Mouse (Mus musculus): Measurements from ENCODE around the gene Nr5a1. TPM values are rescaled to one million over a fixed set of nuclear protein-coding genes. Genes with fewer than 3 reads are reported as not detected.

The Nr5a1 gene
- total and polyA plus RNA-seq, 2 experiments from 2014 or later, result 0.45 to 1.3 TPM

- Histone ChIP-seq H3K27me3 (ENCODE audit: insufficient read depth, low read length) (no peaks in the 10 kb centered on the region), H3K4me2 (ENCODE audit: low read depth) (no peak overlapping the region), H3K27ac (ENCODE audit: low read depth, low read length) (no peak overlapping the region), H3K9me3 (ENCODE audit: low read length) (no peaks in the 10 kb centered on the region), H3K9ac (no peak overlapping the region), H3K4me1 (ENCODE audit: insufficient read depth) (no peaks in the 10 kb centered on the region), H3K36me3 (ENCODE audit: insufficient read depth) (no peaks in the 10 kb centered on the region), H3K4me3 (ENCODE audit: low read depth, low read length) (no peak overlapping the region)
- whole genome bisulfite sequencing, result 23% methylated on average over 3 of the region's 3 CpGs
- ATAC-seq, result no peak
- TF ChIP-seq CTCF (IDR thresholded peaks at IDR 0.05; ENCODE audit: low read depth), result no peak
- DNase-seq, result no peak
These were observed 11.1 kb upstream of the Nr5a1 start for GRCm38 (mm10) chr2:38725427-38725826.

GRCm38 (mm10) chr2:38723378-38723777, 9.0 kb upstream of the Nr5a1 start:
- H3K9me3 ChIP-seq (ENCODE audit: low read length), result no peaks in the 10 kb centered on the region
- H3K27me3 ChIP-seq (ENCODE audit: insufficient read depth, low read length), result no peaks in the 10 kb centered on the region
- 75% methylated on average over 4 of the region's 4 CpGs for WGBS
- ATAC-seq, result no peak
- no peak overlapping the region for H3K4me3 ChIP-seq (ENCODE audit: low read depth, low read length)
- no peaks in the 10 kb centered on the region for H3K36me3 ChIP-seq (ENCODE audit: insufficient read depth)
- H3K4me1 ChIP-seq (ENCODE audit: insufficient read depth), result no peaks in the 10 kb centered on the region
- no peak overlapping the region for H3K4me2 ChIP-seq (ENCODE audit: low read depth)
- DNase-seq, result no peak
- no peak overlapping the region for H3K27ac ChIP-seq (ENCODE audit: low read depth, low read length)
- H3K9ac ChIP-seq, result no peak overlapping the region
- TF ChIP-seq CTCF (IDR thresholded peaks at IDR 0.05; ENCODE audit: low read depth), result no peak

GRCm38 (mm10) chr2:38722076-38722475, 7.7 kb upstream of the Nr5a1 start:
- Histone ChIP-seq H3K9ac (no peak overlapping the region), H3K9me3 (ENCODE audit: low read length) (no peaks in the 10 kb centered on the region), H3K36me3 (ENCODE audit: insufficient read depth) (no peaks in the 10 kb centered on the region), H3K4me2 (ENCODE audit: low read depth) (no peak overlapping the region), H3K27me3 (ENCODE audit: insufficient read depth, low read length) (no peaks in the 10 kb centered on the region), H3K4me1 (ENCODE audit: insufficient read depth) (no peaks in the 10 kb centered on the region), H3K4me3 (ENCODE audit: low read depth, low read length) (no peak overlapping the region), H3K27ac (ENCODE audit: low read depth, low read length) (no peak overlapping the region)
- WGBS, result 33% methylated on average over 4 of the region's 4 CpGs
- no peak for TF ChIP-seq CTCF (IDR thresholded peaks at IDR 0.05; ENCODE audit: low read depth)
- ATAC-seq (no peak), DNase-seq (no peak)

- Histone ChIP-seq H3K9ac (no peak overlapping the region), H3K4me2 (ENCODE audit: low read depth) (no peak overlapping the region), H3K4me1 (ENCODE audit: insufficient read depth) (no peaks in the 10 kb centered on the region), H3K36me3 (ENCODE audit: insufficient read depth) (no peaks in the 10 kb centered on the region), H3K27ac (ENCODE audit: low read depth, low read length) (no peak overlapping the region), H3K4me3 (ENCODE audit: low read depth, low read length) (no peak overlapping the region), H3K27me3 (ENCODE audit: insufficient read depth, low read length) (no peaks in the 10 kb centered on the region), H3K9me3 (ENCODE audit: low read length) (no peaks in the 10 kb centered on the region)
- DNase-seq (no peak), ATAC-seq (peak; percentile 50; the same call in 1 of the 2 replicates)
- 30% methylated on average over 2 of the region's 2 CpGs for WGBS
- TF ChIP-seq CTCF (IDR thresholded peaks at IDR 0.05; ENCODE audit: low read depth), result no peak
These were observed 6.3 kb upstream of the Nr5a1 start for GRCm38 (mm10) chr2:38720661-38721060.

- no peaks in the 10 kb centered on the region for H3K27me3 ChIP-seq (ENCODE audit: insufficient read depth, low read length)
- no peak overlapping the region for H3K9ac ChIP-seq
- H3K9me3 ChIP-seq (ENCODE audit: low read length), result no peaks in the 10 kb centered on the region
- TF ChIP-seq CTCF (IDR thresholded peaks at IDR 0.05; ENCODE audit: low read depth), result no peak
- no peak overlapping the region for H3K27ac ChIP-seq (ENCODE audit: low read depth, low read length)
- H3K4me1 ChIP-seq (ENCODE audit: insufficient read depth), result no peaks in the 10 kb centered on the region
- WGBS, result 77% methylated on average over 6 of the region's 6 CpGs
- no peak for DNase-seq
- ATAC-seq, result no peak
- no peak overlapping the region for H3K4me2 ChIP-seq (ENCODE audit: low read depth)
- no peak overlapping the region for H3K4me3 ChIP-seq (ENCODE audit: low read depth, low read length)
- H3K36me3 ChIP-seq (ENCODE audit: insufficient read depth), result no peaks in the 10 kb centered on the region
These were observed 5.0 kb upstream of the Nr5a1 start for GRCm38 (mm10) chr2:38719354-38719753.

GRCm38 (mm10) chr2:38718676-38719075, 4.3 kb upstream of the Nr5a1 start:
- DNase-seq (no peak), ATAC-seq (no peak)
- H3K9ac ChIP-seq, result no peak overlapping the region
- 64% methylated on average over 8 of the region's 8 CpGs for WGBS
- H3K4me3 ChIP-seq (ENCODE audit: low read depth, low read length), result no peak overlapping the region
- H3K4me2 ChIP-seq (ENCODE audit: low read depth), result no peak overlapping the region
- no peaks in the 10 kb centered on the region for H3K9me3 ChIP-seq (ENCODE audit: low read length)
- no peak overlapping the region for H3K27ac ChIP-seq (ENCODE audit: low read depth, low read length)
- no peak for TF ChIP-seq CTCF (IDR thresholded peaks at IDR 0.05; ENCODE audit: low read depth)
- H3K36me3 ChIP-seq (ENCODE audit: insufficient read depth), result no peaks in the 10 kb centered on the region
- H3K27me3 ChIP-seq (ENCODE audit: insufficient read depth, low read length), result peaks cover 4% of the 10 kb centered on the region; the same call in 1 of the 2 replicates
- no peaks in the 10 kb centered on the region for H3K4me1 ChIP-seq (ENCODE audit: insufficient read depth)

- no peak for TF ChIP-seq CTCF (IDR thresholded peaks at IDR 0.05; ENCODE audit: low read depth)
- Histone ChIP-seq H3K4me3 (ENCODE audit: low read depth, low read length) (no peak overlapping the region), H3K9me3 (ENCODE audit: low read length) (no peaks in the 10 kb centered on the region), H3K36me3 (ENCODE audit: insufficient read depth) (no peaks in the 10 kb centered on the region), H3K4me2 (ENCODE audit: low read depth) (no peak overlapping the region), H3K27ac (ENCODE audit: low read depth, low read length) (no peak overlapping the region), H3K27me3 (ENCODE audit: insufficient read depth, low read length) (peaks cover 16% of the 10 kb centered on the region), H3K4me1 (ENCODE audit: insufficient read depth) (no peaks in the 10 kb centered on the region), H3K9ac (no peak overlapping the region)
- 90% methylated on average over 2 of the region's 2 CpGs for WGBS
- DNase-seq (no peak), ATAC-seq (no peak)
These were observed 3.1 kb upstream of the Nr5a1 start for GRCm38 (mm10) chr2:38717436-38717835.

- DNase-seq (no peak), ATAC-seq (no peak)
- Histone ChIP-seq H3K4me1 (ENCODE audit: insufficient read depth) (0 out of 2 replicates have a peak, but pooled peaks cover 3% of the 10 kb centered on the region), H3K27me3 (ENCODE audit: insufficient read depth, low read length) (peaks cover 44% of the 10 kb centered on the region), H3K9ac (no peak overlapping the region), H3K4me3 (ENCODE audit: low read depth, low read length) (no peak overlapping the region), H3K36me3 (ENCODE audit: insufficient read depth) (no peaks in the 10 kb centered on the region), H3K9me3 (ENCODE audit: low read length) (no peaks in the 10 kb centered on the region), H3K27ac (ENCODE audit: low read depth, low read length) (no peak overlapping the region), H3K4me2 (ENCODE audit: low read depth) (no peak overlapping the region)
- no peak for TF ChIP-seq CTCF (IDR thresholded peaks at IDR 0.05; ENCODE audit: low read depth)
- 73% methylated on average over 3 of the region's 3 CpGs for WGBS
These were observed 746 bp downstream of the Nr5a1 start for GRCm38 (mm10) chr2:38713596-38713995.

Measured in forebrain, postnatal 0 days (tissue).